Mouse (Mus musculus): Measurements from ENCODE around the gene Ptpre. TPM values are rescaled to one million over a fixed set of nuclear protein-coding genes. Genes with fewer than 3 reads are reported as not detected.
"Not testable (repeated sequence)": the region's sequence is repeated elsewhere in the genome, so short reads cannot be mapped to it uniquely, and the experiment has no call there.

The Ptpre gene
- polyA plus RNA-seq, 1 experiment from 2014 or later, result 3.0 TPM

- no peak overlapping the region for H3K4me2 ChIP-seq (ENCODE audit: low read depth, low read length)
- no peak overlapping the region for H3K4me3 ChIP-seq (ENCODE audit: low read depth, low read length)
- H3K27me3 ChIP-seq (ENCODE audit: control insufficient read depth, insufficient read depth, low read depth, low read length), result no peaks in the 10 kb centered on the region
- WGBS (ENCODE audit: insufficient replicate concordance), result 84% methylated on average over 7 of the region's 7 CpGs
- no peak overlapping the region for H3K9ac ChIP-seq (ENCODE audit: low read depth, low read length)
- H3K27ac ChIP-seq (ENCODE audit: low read length), result no peak overlapping the region
- H3K36me3 ChIP-seq (ENCODE audit: control insufficient read depth, insufficient read depth), result peaks cover 93% of the 10 kb centered on the region
- no peak for ATAC-seq (ENCODE audit: low read depth)
- H3K9me3 ChIP-seq (replicated peaks; ENCODE audit: control insufficient read depth, low read length), result no peaks in the 10 kb centered on the region
- H3K4me1 ChIP-seq (ENCODE audit: control insufficient read depth, low read depth, low read length), result no peaks in the 10 kb centered on the region
These were observed 152.1 kb downstream of the Ptpre start for GRCm38 (mm10) chr7:135689396-135689795.

DNA sequence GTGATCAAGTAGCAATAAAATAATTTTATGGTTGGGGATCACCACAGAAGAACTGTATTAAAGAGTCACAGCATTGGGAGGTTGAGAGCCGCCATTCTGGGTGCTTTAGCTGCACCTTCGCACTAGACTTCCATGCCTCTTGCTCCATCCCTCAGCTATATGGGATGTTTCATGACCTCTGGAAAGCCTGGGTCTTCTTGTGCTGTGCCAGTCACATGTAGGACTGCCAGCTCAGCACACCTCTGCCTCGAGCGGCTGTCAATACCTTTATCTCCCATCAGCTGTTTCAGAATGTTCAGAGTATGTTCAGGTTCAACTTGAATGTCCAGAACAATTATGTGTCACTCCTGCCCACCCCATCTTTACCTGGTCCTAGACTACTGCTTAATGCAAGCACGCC, 154.7 kb downstream of the Ptpre start:
- Histone ChIP-seq H3K9ac (ENCODE audit: low read depth, low read length) (no peak overlapping the region), H3K4me1 (ENCODE audit: control insufficient read depth, low read depth, low read length) (no peaks in the 10 kb centered on the region), H3K27me3 (ENCODE audit: control insufficient read depth, insufficient read depth, low read depth, low read length) (no peaks in the 10 kb centered on the region), H3K27ac (ENCODE audit: low read length) (no peak overlapping the region), H3K9me3 (replicated peaks; ENCODE audit: control insufficient read depth, low read length) (no peaks in the 10 kb centered on the region), H3K4me3 (ENCODE audit: low read depth, low read length) (no peak overlapping the region), H3K4me2 (ENCODE audit: low read depth, low read length) (no peak overlapping the region), H3K36me3 (ENCODE audit: control insufficient read depth, insufficient read depth) (peaks cover 96% of the 10 kb centered on the region)
- no peak for ATAC-seq (ENCODE audit: low read depth)
- WGBS (ENCODE audit: insufficient replicate concordance), result 87% methylated on average over 5 of the region's 5 CpGs

DNA sequence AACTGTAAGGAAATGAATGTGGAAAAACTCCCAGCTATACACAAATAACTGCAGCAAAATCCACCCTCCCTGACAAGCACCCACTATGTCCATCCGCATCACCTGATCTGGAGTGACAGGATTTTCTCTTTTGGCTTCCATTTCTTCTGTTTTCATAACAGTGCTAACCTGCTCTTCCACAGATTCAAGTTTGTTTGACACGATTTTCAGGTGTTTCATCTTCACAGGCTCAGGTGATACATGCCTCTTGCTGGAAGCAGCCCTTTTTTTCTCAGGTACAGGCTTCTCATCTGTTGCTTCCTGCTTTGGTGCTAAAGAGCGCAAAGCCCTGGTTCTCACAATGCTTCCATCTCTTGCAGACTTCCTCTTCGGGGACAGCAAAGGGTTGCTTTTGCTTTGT, 156.8 kb downstream of the Ptpre start:
- no peak for ATAC-seq (ENCODE audit: low read depth)
- Histone ChIP-seq H3K27me3 (ENCODE audit: control insufficient read depth, insufficient read depth, low read depth, low read length) (no peaks in the 10 kb centered on the region), H3K4me3 (ENCODE audit: low read depth, low read length) (no peak overlapping the region), H3K27ac (ENCODE audit: low read length) (no peak overlapping the region), H3K36me3 (ENCODE audit: control insufficient read depth, insufficient read depth) (peaks cover 98% of the 10 kb centered on the region), H3K9me3 (replicated peaks; ENCODE audit: control insufficient read depth, low read length) (no peaks in the 10 kb centered on the region), H3K4me1 (ENCODE audit: control insufficient read depth, low read depth, low read length) (no peaks in the 10 kb centered on the region), H3K9ac (ENCODE audit: low read depth, low read length) (no peak overlapping the region), H3K4me2 (ENCODE audit: low read depth, low read length) (no peak overlapping the region)
- WGBS (ENCODE audit: insufficient replicate concordance), result 87% methylated on average over 4 of the region's 4 CpGs

DNA sequence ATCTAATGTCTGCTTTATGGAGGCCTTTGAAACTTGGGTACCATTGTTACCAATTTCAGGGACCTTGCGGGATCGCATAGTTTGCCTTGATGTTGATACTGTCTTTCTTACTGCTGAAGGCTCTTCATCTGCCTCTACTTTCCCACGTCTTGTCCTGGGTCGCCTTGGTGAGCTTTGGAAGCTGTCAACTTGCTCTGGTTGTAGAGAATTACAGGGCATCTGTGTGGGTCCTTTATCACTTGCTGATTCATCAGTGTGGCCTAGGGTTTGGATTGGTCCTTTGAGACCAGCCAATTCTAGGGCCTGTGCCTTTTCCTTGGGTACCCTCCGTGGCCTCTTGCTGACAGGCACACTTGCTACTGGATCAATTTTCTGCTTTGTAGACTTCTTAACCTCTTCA, 157.5 kb downstream of the Ptpre start:
- no peaks in the 10 kb centered on the region for H3K9me3 ChIP-seq (replicated peaks; ENCODE audit: control insufficient read depth, low read length)
- H3K4me3 ChIP-seq (ENCODE audit: low read depth, low read length), result no peak overlapping the region
- H3K27ac ChIP-seq (ENCODE audit: low read length), result no peak overlapping the region
- no peak overlapping the region for H3K9ac ChIP-seq (ENCODE audit: low read depth, low read length)
- peaks cover 98% of the 10 kb centered on the region for H3K36me3 ChIP-seq (ENCODE audit: control insufficient read depth, insufficient read depth)
- H3K4me1 ChIP-seq (ENCODE audit: control insufficient read depth, low read depth, low read length), result no peaks in the 10 kb centered on the region
- H3K27me3 ChIP-seq (ENCODE audit: control insufficient read depth, insufficient read depth, low read depth, low read length), result no peaks in the 10 kb centered on the region
- no peak overlapping the region for H3K4me2 ChIP-seq (ENCODE audit: low read depth, low read length)
- no peak for ATAC-seq (ENCODE audit: low read depth)
- 92% methylated on average over 5 of the region's 5 CpGs for WGBS (ENCODE audit: insufficient replicate concordance)

GRCm38 (mm10) chr7:135696127-135696526, 158.8 kb downstream of the Ptpre start:
- no peaks in the 10 kb centered on the region for H3K27me3 ChIP-seq (ENCODE audit: control insufficient read depth, insufficient read depth, low read depth, low read length)
- H3K4me2 ChIP-seq (ENCODE audit: low read depth, low read length), result no peak overlapping the region
- no peak for ATAC-seq (ENCODE audit: low read depth)
- no peaks in the 10 kb centered on the region for H3K4me1 ChIP-seq (ENCODE audit: control insufficient read depth, low read depth, low read length)
- 87% methylated on average over 4 of the region's 4 CpGs for WGBS (ENCODE audit: insufficient replicate concordance)
- no peak overlapping the region for H3K27ac ChIP-seq (ENCODE audit: low read length)
- no peak overlapping the region for H3K4me3 ChIP-seq (ENCODE audit: low read depth, low read length)
- no peaks in the 10 kb centered on the region for H3K9me3 ChIP-seq (replicated peaks; ENCODE audit: control insufficient read depth, low read length)
- no peak overlapping the region for H3K9ac ChIP-seq (ENCODE audit: low read depth, low read length)
- H3K36me3 ChIP-seq (ENCODE audit: control insufficient read depth, insufficient read depth), result peaks cover 99% of the 10 kb centered on the region

- not testable (repeated sequence) for H3K9me3 ChIP-seq (replicated peaks; ENCODE audit: control insufficient read depth, low read length); H3K4me2 ChIP-seq (ENCODE audit: low read depth, low read length); H3K4me3 ChIP-seq (ENCODE audit: low read depth, low read length); H3K9ac ChIP-seq (ENCODE audit: low read depth, low read length); H3K4me1 ChIP-seq (ENCODE audit: control insufficient read depth, low read depth, low read length); ATAC-seq (ENCODE audit: low read depth); H3K27me3 ChIP-seq (ENCODE audit: control insufficient read depth, insufficient read depth, low read depth, low read length); H3K27ac ChIP-seq (ENCODE audit: low read length)
- H3K36me3 ChIP-seq (ENCODE audit: control insufficient read depth, insufficient read depth), result peaks cover 99% of the 10 kb centered on the region
- WGBS (ENCODE audit: insufficient replicate concordance), result 98% methylated on average over 5 of the region's 5 CpGs
These were observed 159.9 kb downstream of the Ptpre start for GRCm38 (mm10) chr7:135697021-135697740.

DNA sequence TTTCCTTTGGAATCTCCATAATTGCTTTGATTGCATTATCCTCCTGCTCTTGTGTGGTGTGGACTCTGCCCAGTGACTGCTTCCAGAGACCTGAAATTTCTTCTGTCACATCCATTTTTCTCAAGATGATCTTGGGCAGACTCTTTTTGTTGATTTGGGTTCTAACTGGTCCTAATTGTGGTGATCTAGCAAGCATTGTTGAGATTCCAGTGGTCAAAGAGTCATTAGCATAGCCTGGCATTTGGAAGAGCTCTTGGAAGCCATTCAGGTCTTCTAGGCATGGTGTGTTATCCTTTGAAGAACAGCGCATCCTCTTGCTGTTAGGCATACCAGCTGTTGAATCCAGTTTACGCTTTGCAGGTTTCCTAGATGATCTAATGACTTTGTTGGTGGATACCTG, 161.1 kb downstream of the Ptpre start:
- WGBS (ENCODE audit: insufficient replicate concordance), result 92% methylated on average over 2 of the region's 2 CpGs
- no peak overlapping the region for H3K4me3 ChIP-seq (ENCODE audit: low read depth, low read length)
- no peak overlapping the region for H3K27ac ChIP-seq (ENCODE audit: low read length)
- peaks cover 98% of the 10 kb centered on the region for H3K36me3 ChIP-seq (ENCODE audit: control insufficient read depth, insufficient read depth)
- no peaks in the 10 kb centered on the region for H3K4me1 ChIP-seq (ENCODE audit: control insufficient read depth, low read depth, low read length)
- ATAC-seq (ENCODE audit: low read depth), result no peak
- no peak overlapping the region for H3K9ac ChIP-seq (ENCODE audit: low read depth, low read length)
- no peaks in the 10 kb centered on the region for H3K9me3 ChIP-seq (replicated peaks; ENCODE audit: control insufficient read depth, low read length)
- no peaks in the 10 kb centered on the region for H3K27me3 ChIP-seq (ENCODE audit: control insufficient read depth, insufficient read depth, low read depth, low read length)
- no peak overlapping the region for H3K4me2 ChIP-seq (ENCODE audit: low read depth, low read length)

- not testable (repeated sequence) for H3K9ac ChIP-seq (ENCODE audit: low read depth, low read length); H3K9me3 ChIP-seq (replicated peaks; ENCODE audit: control insufficient read depth, low read length); ATAC-seq (ENCODE audit: low read depth); H3K4me2 ChIP-seq (ENCODE audit: low read depth, low read length); H3K27ac ChIP-seq (ENCODE audit: low read length); H3K4me3 ChIP-seq (ENCODE audit: low read depth, low read length); H3K4me1 ChIP-seq (ENCODE audit: control insufficient read depth, low read depth, low read length); H3K27me3 ChIP-seq (ENCODE audit: control insufficient read depth, insufficient read depth, low read depth, low read length)
- 91% methylated on average over 6 of the region's 6 CpGs for WGBS (ENCODE audit: insufficient replicate concordance)
- H3K36me3 ChIP-seq (ENCODE audit: control insufficient read depth, insufficient read depth), result peaks cover 99% of the 10 kb centered on the region
These were observed 162.1 kb downstream of the Ptpre start for GRCm38 (mm10) chr7:135699351-135699750.

GRCm38 (mm10) chr7:135703600-135704148, 166.4 kb downstream of the Ptpre start:
- H3K9ac ChIP-seq (ENCODE audit: low read depth, low read length), result no peak overlapping the region
- H3K27me3 ChIP-seq (ENCODE audit: control insufficient read depth, insufficient read depth, low read depth, low read length), result no peaks in the 10 kb centered on the region
- H3K4me3 ChIP-seq (ENCODE audit: low read depth, low read length), result no peak overlapping the region
- WGBS (ENCODE audit: insufficient replicate concordance), result 86% methylated on average over 9 of the region's 9 CpGs
- peaks cover 99% of the 10 kb centered on the region for H3K36me3 ChIP-seq (ENCODE audit: control insufficient read depth, insufficient read depth)
- H3K9me3 ChIP-seq (replicated peaks; ENCODE audit: control insufficient read depth, low read length), result no peaks in the 10 kb centered on the region
- no peak for ATAC-seq (ENCODE audit: low read depth)
- H3K4me1 ChIP-seq (ENCODE audit: control insufficient read depth, low read depth, low read length), result peaks cover 13% of the 10 kb centered on the region
- H3K4me2 ChIP-seq (ENCODE audit: low read depth, low read length), result no peak overlapping the region
- no peak overlapping the region for H3K27ac ChIP-seq (ENCODE audit: low read length)

Measured in liver, embryonic 16.5 days (tissue).